Mouse (Mus musculus) kidney, embryonic 16.5 days (tissue): ENCODE measurements around the gene A930017K11Rik. TPM values are rescaled to one million over a fixed set of nuclear protein-coding genes. Genes with fewer than 3 reads are reported as not detected.
A peak's percentile ranks its signal among the peaks of the same experiment; 100 is the strongest.

Source experiments
- ATAC-seq: fragments of 200-750 bp; cut with Nextera tagmentation; 2 replicates; pipeline ENCODE4 v1.8.0; 2017; ENCODE audit warnings: moderate TSS enrichment; ENCODE audit not compliant: low FRiP score, low TSS enrichment
- H3K27ac ChIP-seq: fragments of 300-500 bp; sonication (generic); 2 replicates; pipeline ENCODE4 v1.5.1; 2014; ENCODE audit warnings: low read length
- H3K27me3 ChIP-seq: fragments of 300-500 bp; sonication (generic); 2 replicates; pipeline ENCODE4 v1.6.1; 2014; ENCODE audit warnings: low read length, control low read depth, mixed read lengths; ENCODE audit not compliant: insufficient read depth
- H3K36me3 ChIP-seq: fragments of 300-500 bp; sonication (generic); 2 replicates; pipeline ENCODE4 v1.6.1; 2014; ENCODE audit warnings: low read length, control low read depth, mixed read lengths; ENCODE audit not compliant: insufficient read depth
- H3K4me1 ChIP-seq: fragments of 300-500 bp; sonication (generic); 2 replicates; pipeline ENCODE4 v1.6.1; 2014; ENCODE audit warnings: low read length, control low read depth, mixed read lengths; ENCODE audit not compliant: insufficient read depth
- H3K4me2 ChIP-seq: fragments of 300-500 bp; sonication (generic); replicated peaks from 2 replicates; pipeline ENCODE4 v1.6.1; 2014; ENCODE audit warnings: low read depth, low read length
- H3K4me3 ChIP-seq: fragments of 300-500 bp; sonication (generic); 2 replicates; pipeline ENCODE4 v1.5.1; 2014; ENCODE audit warnings: mild to moderate bottlenecking, low read length
- H3K9ac ChIP-seq: fragments of 300-500 bp; sonication (generic); replicated peaks from 2 replicates; pipeline ENCODE4 v1.6.1; 2014; ENCODE audit warnings: low read length
- H3K9me3 ChIP-seq: fragments of 300-500 bp; sonication (generic); 2 replicates; pipeline ENCODE4 v1.6.1; 2016; ENCODE audit warnings: low read length, control low read depth
- WGBS: fragments of 180-500 bp; shearing (Covaris S2); extraction: QIAGEN DNeasy Blood & Tissue Kit; methylation state at CpG from one replicate; pipeline ENCODE4 v1.1.7; 2014; 5-methylcytosine and 5-hydroxymethylcytosine counted together
- polyA plus RNA-seq: library from polyadenylated mRNA; unstranded; fragments of >200 nt; fragmentation: Nextera tagmentation; extraction: Ambion mirVana; gene quantifications from 2 replicates; pipeline ENCODE4 v1.2.1, GENCODE M21; 2015

The A930017K11Rik gene
- polyA plus RNA-seq, 1 experiment from 2014 or later = 8.1 TPM

- no peaks in the 10 kb centered on the region for H3K36me3 ChIP-seq
- H3K4me1 ChIP-seq = peaks cover 15% of the 10 kb centered on the region
- WGBS = 79% methylated on average over 8 of the region's 8 CpGs
- H3K4me2 ChIP-seq = no peak overlapping the region
- no peaks in the 10 kb centered on the region for H3K9me3 ChIP-seq
- H3K27me3 ChIP-seq = no peaks in the 10 kb centered on the region
- no peak overlapping the region for H3K4me3 ChIP-seq
- H3K9ac ChIP-seq = no peak overlapping the region
- ATAC-seq = no peak
- no peak overlapping the region for H3K27ac ChIP-seq
These were observed 35.3 kb downstream of the A930017K11Rik start for GRCm38 (mm10) chr17:25916931-25917647.

- H3K9me3 ChIP-seq = no peaks in the 10 kb centered on the region
- ATAC-seq = no peak
- 82% methylated on average over 4 of the region's 4 CpGs for WGBS
- H3K4me1 ChIP-seq = peaks cover 15% of the 10 kb centered on the region
- H3K36me3 ChIP-seq = no peaks in the 10 kb centered on the region
- H3K27ac ChIP-seq = peak overlapping the region; percentile 27; the same call in 1 of the 2 replicates
- H3K4me2 ChIP-seq = no peak overlapping the region
- no peak overlapping the region for H3K4me3 ChIP-seq
- H3K27me3 ChIP-seq = no peaks in the 10 kb centered on the region
- H3K9ac ChIP-seq = no peak overlapping the region
These were observed 38.1 kb downstream of the A930017K11Rik start for GRCm38 (mm10) chr17:25914295-25914694.

- WGBS = 88% methylated on average over 1 of the region's 1 CpGs
- H3K4me3 ChIP-seq = no peak overlapping the region
- no peak overlapping the region; the same call in 1 of the 2 replicates for H3K4me2 ChIP-seq
- H3K4me1 ChIP-seq = peaks cover 15% of the 10 kb centered on the region
- H3K27ac ChIP-seq = peak overlapping the region; percentile 27; the same call in 1 of the 2 replicates
- no peaks in the 10 kb centered on the region for H3K9me3 ChIP-seq
- ATAC-seq = no peak
- H3K36me3 ChIP-seq = no peaks in the 10 kb centered on the region
- H3K9ac ChIP-seq = no peak overlapping the region
- H3K27me3 ChIP-seq = no peaks in the 10 kb centered on the region
These were observed 38.5 kb downstream of the A930017K11Rik start for GRCm38 (mm10) chr17:25913877-25914275.

- no peaks in the 10 kb centered on the region for H3K36me3 ChIP-seq
- 76% methylated on average over 14 of the region's 14 CpGs for WGBS
These were observed 39.0 kb downstream of the A930017K11Rik start for GRCm38 (mm10) chr17:25913186-25913876.

GRCm38 (mm10) chr17:25911816-25912215 lies 40.5 kb downstream of the A930017K11Rik start:
- no peaks in the 10 kb centered on the region for H3K9me3 ChIP-seq
- no peak overlapping the region for H3K4me3 ChIP-seq
- no peaks in the 10 kb centered on the region for H3K36me3 ChIP-seq
- H3K4me2 ChIP-seq = no peak overlapping the region
- 93% methylated on average over 4 of the region's 4 CpGs for WGBS
- peaks cover 2% of the 10 kb centered on the region; the same call in 1 of the 2 replicates for H3K4me1 ChIP-seq
- H3K27ac ChIP-seq = no peak overlapping the region
- no peak overlapping the region for H3K9ac ChIP-seq
- no peak for ATAC-seq
- no peaks in the 10 kb centered on the region for H3K27me3 ChIP-seq

More at GRCm38 (mm10) chr17:25913186-25913876, 39.0 kb downstream of the A930017K11Rik start:
- no peaks in the 10 kb centered on the region for H3K27me3 ChIP-seq
- no peak overlapping the region for H3K27ac ChIP-seq
- no peak overlapping the region for H3K9ac ChIP-seq
- H3K4me2 ChIP-seq = no peak overlapping the region; the same call in 1 of the 2 replicates
- H3K4me3 ChIP-seq = no peak overlapping the region
- ATAC-seq = no peak
- peaks cover 10% of the 10 kb centered on the region for H3K4me1 ChIP-seq
- H3K9me3 ChIP-seq = no peaks in the 10 kb centered on the region

- no peaks in the 10 kb centered on the region for H3K36me3 ChIP-seq
- no peak overlapping the region for H3K4me3 ChIP-seq
- WGBS = 86% methylated on average over 2 of the region's 2 CpGs
- no peak overlapping the region for H3K27ac ChIP-seq
- no peaks in the 10 kb centered on the region for H3K27me3 ChIP-seq
- no peaks in the 10 kb centered on the region for H3K9me3 ChIP-seq
- no peak overlapping the region for H3K9ac ChIP-seq
- H3K4me1 ChIP-seq = no peaks in the 10 kb centered on the region
- no peak overlapping the region for H3K4me2 ChIP-seq
- ATAC-seq = no peak
These were observed 44.7 kb downstream of the A930017K11Rik start for GRCm38 (mm10) chr17:25907640-25908039.

GRCm38 (mm10) chr17:25903061-25903460 lies 49.3 kb downstream of the A930017K11Rik start:
- no peak overlapping the region for H3K9ac ChIP-seq
- H3K4me3 ChIP-seq = no peak overlapping the region
- H3K27ac ChIP-seq = no peak overlapping the region
- H3K27me3 ChIP-seq = no peaks in the 10 kb centered on the region
- H3K36me3 ChIP-seq = peaks cover 6% of the 10 kb centered on the region; the same call in 1 of the 2 replicates
- H3K4me1 ChIP-seq = no peaks in the 10 kb centered on the region
- H3K4me2 ChIP-seq = no peak overlapping the region
- ATAC-seq = no peak
- no peaks in the 10 kb centered on the region for H3K9me3 ChIP-seq
- WGBS = 77% methylated on average over 3 of the region's 3 CpGs

GRCm38 (mm10) chr17:25900193-25900592 lies 52.2 kb downstream of the A930017K11Rik start:
- 97% methylated on average over 1 of the region's 1 CpGs for WGBS
- no peak overlapping the region for H3K9ac ChIP-seq
- no peaks in the 10 kb centered on the region for H3K9me3 ChIP-seq
- no peak for ATAC-seq
- peaks cover 14% of the 10 kb centered on the region; the same call in 1 of the 2 replicates for H3K4me1 ChIP-seq
- H3K4me2 ChIP-seq = no peak overlapping the region
- H3K36me3 ChIP-seq = peaks cover 6% of the 10 kb centered on the region; the same call in 1 of the 2 replicates
- no peaks in the 10 kb centered on the region for H3K27me3 ChIP-seq
- H3K27ac ChIP-seq = no peak overlapping the region
- no peak overlapping the region for H3K4me3 ChIP-seq
